Mouse (Mus musculus) megakaryocyte progenitor cell, adult 5-6 weeks (primary cell): Measurements from ENCODE around the gene Hist1h1a. TPM values are rescaled to one million over a fixed set of nuclear protein-coding genes. Genes with fewer than 3 reads are reported as not detected.
"Not testable (repeated sequence)": the region's sequence is repeated elsewhere in the genome, so short reads cannot be mapped to it uniquely, and the experiment has no call there.

Experiments
- ATAC-seq: replicated peaks from 2 replicates; pipeline ENCODE4 v1.8.0; 2016; ENCODE audit warnings: mild to moderate bottlenecking, moderate TSS enrichment, inconsistent platforms; ENCODE audit not compliant: poor library complexity
- total RNA-seq, 2 experiments: library from RNA; stranded (forward) in 1 of 2; stranded (reverse) in 1 of 2; fragments of 157-497, 149-512 nt in 1 of 2; fragments of 200-1000 nt in 1 of 2; gene quantifications; 2 replicates each; pipeline versions ENCODE4 v1.2.3 to v1.2.4; 2015 to 2017

The Hist1h1a gene
- total RNA-seq (2015): 151 and 174 TPM in 2 replicates
- 2,111 and 2,271 TPM in 2 replicates for total RNA-seq (2017)

DNA sequence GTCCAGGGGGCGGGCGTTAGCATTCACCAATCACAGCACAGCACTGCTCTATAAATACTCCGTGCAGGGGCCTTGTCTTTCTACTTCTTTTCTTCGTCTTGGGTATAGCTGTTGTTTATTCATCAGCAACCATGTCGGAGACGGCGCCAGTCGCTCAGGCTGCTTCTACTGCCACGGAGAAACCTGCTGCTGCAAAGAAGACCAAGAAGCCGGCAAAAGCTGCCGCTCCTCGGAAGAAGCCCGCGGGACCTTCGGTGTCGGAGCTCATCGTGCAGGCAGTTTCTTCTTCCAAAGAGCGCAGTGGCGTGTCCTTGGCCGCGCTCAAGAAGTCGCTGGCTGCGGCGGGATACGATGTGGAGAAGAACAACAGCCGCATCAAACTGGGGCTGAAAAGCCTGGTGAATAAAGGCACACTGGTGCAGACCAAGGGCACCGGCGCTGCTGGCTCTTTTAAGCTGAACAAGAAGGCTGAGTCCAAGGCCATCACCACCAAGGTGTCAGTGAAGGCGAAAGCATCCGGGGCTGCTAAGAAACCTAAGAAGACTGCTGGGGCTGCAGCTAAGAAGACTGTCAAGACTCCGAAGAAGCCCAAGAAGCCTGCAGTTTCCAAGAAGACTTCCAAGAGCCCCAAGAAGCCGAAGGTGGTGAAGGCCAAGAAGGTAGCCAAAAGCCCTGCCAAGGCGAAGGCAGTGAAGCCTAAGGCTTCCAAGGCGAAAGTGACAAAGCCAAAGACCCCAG is at the start of gene Hist1h1a:
Gene Hist1h1a (plus strand): TSS at position 81 of the 738 bp plus-strand sequence.
- ATAC-seq: peak; percentile 43

- ATAC-seq: peak; percentile 38
Observed at GRCm38 (mm10) chr13:23716261-23717042, 47.0 kb upstream of the Hist1h1a start.

DNA sequence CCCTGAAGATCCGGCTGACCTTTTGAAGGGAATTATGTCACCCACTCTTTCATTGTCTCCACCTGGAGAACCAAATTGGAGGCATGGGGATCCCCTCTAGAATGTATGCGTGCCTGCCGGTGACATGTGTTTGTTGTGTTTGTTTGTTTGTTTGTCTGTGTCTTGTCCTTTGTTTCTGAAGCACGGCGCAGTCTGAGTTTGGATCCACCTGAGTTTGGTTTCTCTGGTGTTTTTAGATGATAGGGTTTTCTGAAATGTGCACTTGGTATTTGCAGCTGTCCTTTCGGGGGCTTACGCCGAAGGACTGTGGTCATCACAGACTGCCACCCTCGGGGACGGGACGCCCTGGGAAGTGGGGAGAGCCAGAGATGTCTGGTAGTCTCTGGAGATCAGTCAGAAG is 46.3 kb upstream of the Hist1h1a start:
- no peak for ATAC-seq

- ATAC-seq: not testable (repeated sequence)
Observed at GRCm38 (mm10) chr13:23717593-23718245, 45.7 kb upstream of the Hist1h1a start.

DNA sequence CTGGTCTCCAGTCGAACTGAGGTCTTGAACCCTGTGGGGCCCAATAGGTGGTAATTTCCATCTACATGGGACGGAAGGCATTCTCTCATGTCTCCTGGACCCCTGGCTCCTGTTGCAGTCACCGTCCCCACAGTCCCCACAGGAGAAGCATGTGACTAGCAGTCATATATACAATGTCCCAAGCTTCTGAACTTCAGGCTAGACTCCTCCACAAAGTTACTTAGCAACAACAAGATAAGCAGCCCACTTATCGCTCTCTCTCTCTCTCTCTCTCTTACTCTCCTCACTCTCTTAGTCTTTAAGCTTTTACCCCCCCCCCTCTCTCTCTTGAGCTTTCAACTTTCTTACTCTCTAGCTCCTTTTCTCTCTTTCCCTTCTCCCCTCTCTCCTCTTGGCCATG is 39.2 kb upstream of the Hist1h1a start:
- ATAC-seq: peak; percentile 59

GRCm38 (mm10) chr13:23725213-23725612 is 38.3 kb upstream of the Hist1h1a start:
- no peak for ATAC-seq

- ATAC-seq: peak; percentile 20; the same call in 1 of the 2 replicates
Observed at GRCm38 (mm10) chr13:23728472-23729191, 34.8 kb upstream of the Hist1h1a start.

DNA sequence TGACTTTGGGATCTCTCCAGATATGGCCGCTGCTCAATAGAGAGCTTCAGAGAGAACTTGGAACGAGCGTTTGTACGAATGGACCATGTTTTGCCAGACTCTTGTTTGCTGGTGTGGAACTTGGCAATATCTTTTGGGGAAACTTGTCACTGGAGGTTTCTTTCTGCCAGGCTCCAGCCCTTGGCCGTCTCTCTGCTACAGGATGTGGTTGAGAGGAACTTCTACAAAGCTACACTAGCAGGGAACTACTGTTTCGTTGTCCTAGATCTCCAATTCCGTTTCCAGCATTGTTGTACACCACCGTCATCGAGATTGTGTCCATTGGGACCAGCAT is 34.3 kb upstream of the Hist1h1a start:
- ATAC-seq: peak; percentile 40

GRCm38 (mm10) chr13:23729706-23730105 is 33.8 kb upstream of the Hist1h1a start:
- no peak for ATAC-seq

GRCm38 (mm10) chr13:23730479-23730878 is 33.0 kb upstream of the Hist1h1a start:
- no peak for ATAC-seq

DNA sequence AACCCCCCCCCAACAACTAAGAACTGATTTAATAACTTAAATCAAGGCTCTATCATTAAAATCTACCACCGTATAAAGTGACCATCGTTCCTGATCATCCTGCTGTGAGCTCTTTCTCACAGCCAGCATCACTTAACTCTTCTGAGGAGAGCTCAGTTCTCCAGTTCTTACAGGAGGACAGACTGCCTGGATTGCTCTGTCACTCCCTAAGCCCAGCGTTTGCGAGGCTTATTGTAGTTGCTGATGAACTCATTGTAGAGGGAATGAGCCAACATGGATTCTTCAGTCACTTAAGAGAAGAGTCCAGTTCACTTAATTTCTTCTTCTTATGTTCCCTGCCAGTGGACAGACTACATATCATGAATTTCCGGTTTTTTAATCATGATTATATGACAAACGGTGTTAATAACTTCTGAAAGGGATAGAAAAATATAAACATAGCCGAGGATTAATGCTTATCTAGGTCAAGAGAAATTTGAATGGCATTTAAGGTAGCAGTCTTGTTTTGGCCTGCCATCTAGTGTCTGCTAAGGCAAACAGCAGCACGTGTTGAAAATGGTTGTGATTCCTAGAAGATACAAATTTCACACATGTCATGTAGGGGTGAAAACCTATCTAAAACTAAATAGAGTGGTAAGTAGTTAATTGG is 31.2 kb upstream of the Hist1h1a start:
- peak; percentile 86 for ATAC-seq

- ATAC-seq: no peak
Observed at GRCm38 (mm10) chr13:23737091-23737490, 26.4 kb upstream of the Hist1h1a start.

DNA sequence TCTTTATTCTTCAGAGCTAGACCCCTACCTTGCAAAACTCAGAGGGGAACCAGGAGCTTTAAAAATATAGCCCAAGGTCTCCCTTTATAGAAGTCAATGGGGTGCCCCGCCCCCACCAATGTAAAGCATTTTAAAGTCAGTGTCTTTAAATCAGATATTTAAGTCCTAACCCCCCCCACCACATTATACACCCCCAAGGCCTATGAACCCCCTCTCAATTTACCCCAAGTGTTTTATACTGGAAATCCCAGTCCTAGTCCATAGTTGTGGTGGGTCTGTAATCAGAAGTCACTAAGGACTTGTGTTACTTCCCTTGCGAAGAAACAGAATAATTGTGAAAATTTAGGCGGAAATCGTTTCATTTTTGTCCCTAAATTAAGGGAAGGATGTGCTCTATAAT is 25.4 kb upstream of the Hist1h1a start:
- ATAC-seq: no peak

GRCm38 (mm10) chr13:23738677-23739068 is 24.8 kb upstream of the Hist1h1a start, which contains the start of gene Hist1h1c:
Gene Hist1h1c, plus strand, starts transcription at chr13:23738808.
- peak; percentile 63 for ATAC-seq

GRCm38 (mm10) chr13:23739069-23739921 is 24.2 kb upstream of the Hist1h1a start:
- peak; percentile 62 for ATAC-seq

GRCm38 (mm10) chr13:23739922-23740252 is 23.6 kb upstream of the Hist1h1a start:
- no peak for ATAC-seq

DNA sequence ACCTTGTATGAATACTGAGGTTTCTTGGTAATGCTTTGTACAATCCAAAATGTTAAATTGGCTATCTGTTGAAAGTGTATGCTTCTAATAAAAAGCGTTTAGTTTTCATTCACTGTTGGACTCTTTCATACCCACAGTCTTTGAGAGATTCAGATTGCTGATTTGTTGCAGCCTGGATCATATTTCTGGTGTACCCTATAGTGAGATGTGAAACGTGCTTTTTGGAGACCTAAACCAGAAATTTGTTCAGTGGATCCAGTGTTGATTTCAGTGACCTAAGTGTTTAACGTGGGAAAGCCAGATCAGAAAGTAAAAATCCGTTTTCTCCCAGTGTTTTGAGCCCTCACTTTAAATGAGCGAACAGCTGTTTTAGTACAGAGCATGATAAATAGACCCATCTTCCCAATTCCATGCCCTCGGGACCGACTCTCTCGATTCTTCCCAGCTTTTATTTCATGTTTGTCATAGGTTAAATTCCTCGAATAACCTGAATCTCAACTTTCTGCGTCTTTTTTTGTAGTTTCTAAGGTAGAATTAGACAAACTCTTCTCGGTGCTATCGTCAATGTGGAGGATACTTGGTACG is 23.1 kb upstream of the Hist1h1a start:
- no peak for ATAC-seq

DNA sequence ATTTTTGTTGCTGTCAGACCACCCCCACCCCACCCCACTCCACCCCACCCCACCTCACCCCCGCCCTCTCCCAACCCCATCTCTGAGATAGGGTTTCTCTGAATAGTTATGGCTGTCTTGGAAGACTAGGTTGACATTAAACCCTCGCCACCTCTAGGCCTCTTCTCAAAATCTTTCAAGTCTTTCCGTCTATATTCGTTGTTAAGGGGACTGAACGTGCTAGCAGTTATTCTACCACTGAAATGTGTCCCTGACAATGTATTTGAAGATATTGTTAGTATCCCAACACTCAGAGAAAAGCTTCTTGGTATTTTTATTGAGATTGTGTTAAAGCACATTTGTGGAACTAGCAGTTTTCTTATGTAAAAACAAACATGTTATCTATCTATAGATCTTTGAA is 22.6 kb upstream of the Hist1h1a start:
- ATAC-seq: no peak

- no peak for ATAC-seq
Observed at GRCm38 (mm10) chr13:23742007-23742406, 21.5 kb upstream of the Hist1h1a start.
